Mouse (Mus musculus) c-Kit-positive CD71-positive TER-119-positive erythroid progenitor cells, embryonic 14.5 days (primary cell): ENCODE data around the gene Syf2.
A peak's percentile ranks its signal among the peaks of the same experiment; 100 is the strongest.

Source experiments
- DNase-seq: peaks from one replicate; pipeline ENCODE4 v3.0.0-alpha.2; 2013; ENCODE audit warnings: low spot score

The Syf2 gene

GRCm38 (mm10) chr4:134923258-134924018, 7.3 kb upstream of the Syf2 start, which contains the start of gene Rsrp1:
Gene Rsrp1, plus strand, starts transcription at chr4:134923592.
- DNase-seq: peak; percentile 97

- DNase-seq: peak; percentile 87
Observed at GRCm38 (mm10) chr4:134924019-134924741, 6.5 kb upstream of the Syf2 start.

- no peak for DNase-seq
Observed at GRCm38 (mm10) chr4:134925206-134925605, 5.5 kb upstream of the Syf2 start.

GRCm38 (mm10) chr4:134927815-134928463, 2.8 kb upstream of the Syf2 start:
- no peak for DNase-seq

GRCm38 (mm10) chr4:134928464-134928836, 2.2 kb upstream of the Syf2 start:
- no peak for DNase-seq

- no peak for DNase-seq
Observed at GRCm38 (mm10) chr4:134929536-134929935, 1.2 kb upstream of the Syf2 start.

GRCm38 (mm10) chr4:134930190-134930589, 508 bp upstream of the Syf2 start:
- no peak for DNase-seq

- no peak for DNase-seq
Observed at GRCm38 (mm10) chr4:134937240-134938176, 6.8 kb downstream of the Syf2 start.

GRCm38 (mm10) chr4:134939900-134940299, 9.2 kb downstream of the Syf2 start:
- no peak for DNase-seq

GRCm38 (mm10) chr4:134943758-134944538, 13.2 kb downstream of the Syf2 start:
- DNase-seq: no peak

GRCm38 (mm10) chr4:134946024-134946744, 15.5 kb downstream of the Syf2 start:
- DNase-seq: no peak

- no peak for DNase-seq
Observed at GRCm38 (mm10) chr4:134950518-134951091, 19.9 kb downstream of the Syf2 start.

GRCm38 (mm10) chr4:134954461-134954860, 23.8 kb downstream of the Syf2 start:
- no peak for DNase-seq

GRCm38 (mm10) chr4:134955196-134955595, 24.5 kb downstream of the Syf2 start:
- DNase-seq: no peak

GRCm38 (mm10) chr4:134955845-134956244, 25.1 kb downstream of the Syf2 start:
- DNase-seq: no peak

- DNase-seq: peak; percentile 74
Observed at GRCm38 (mm10) chr4:134956328-134956727, 25.6 kb downstream of the Syf2 start.

GRCm38 (mm10) chr4:134963021-134963776, 32.5 kb downstream of the Syf2 start:
- peak; percentile 78 for DNase-seq

GRCm38 (mm10) chr4:134967887-134968604, 37.3 kb downstream of the Syf2 start:
- no peak for DNase-seq

- no peak for DNase-seq
Observed at GRCm38 (mm10) chr4:134968605-134968976, 37.9 kb downstream of the Syf2 start.
